Mouse (Mus musculus): ENCODE results near the gene Tepp. TPM values are rescaled to one million over a fixed set of nuclear protein-coding genes. Genes with fewer than 3 reads are reported as not detected.
A peak's percentile ranks its signal among the peaks of the same experiment; 100 is the strongest.

Gene Tepp
- polyA plus RNA-seq, 1 experiment from 2014 or later = 0.27 TPM

- ATAC-seq (ENCODE audit: insufficient number of reproducible peaks, low FRiP score, low TSS enrichment, low read depth) (no peak), DNase-seq (ENCODE audit: low spot score) (no peak)
- no peak overlapping the region for H3K9ac ChIP-seq (ENCODE audit: low read length)
- 83% methylated on average over 3 of the region's 3 CpGs for WGBS
- no peaks in the 10 kb centered on the region for H3K9me3 ChIP-seq (ENCODE audit: control insufficient read depth, low read length)
- H3K36me3 ChIP-seq (ENCODE audit: control insufficient read depth, insufficient read depth, low read length) = peaks cover 11% of the 10 kb centered on the region
- no peak overlapping the region for H3K27ac ChIP-seq (replicated peaks; ENCODE audit: low read depth, low read length)
- no peak overlapping the region for H3K4me2 ChIP-seq (ENCODE audit: low read depth, severe bottlenecking)
- H3K4me1 ChIP-seq (ENCODE audit: control insufficient read depth, insufficient read depth, low read length) = 0 out of 2 replicates have a peak, but pooled peaks cover 5% of the 10 kb centered on the region
- no peaks in the 10 kb centered on the region for H3K27me3 ChIP-seq (ENCODE audit: control insufficient read depth, insufficient read depth, low read length)
- H3K4me3 ChIP-seq (ENCODE audit: low read depth, low read length) = no peak overlapping the region
These were observed 12.8 kb downstream of the Tepp start for GRCm38 (mm10) chr8:95323201-95323600.

GRCm38 (mm10) chr8:95324646-95325045 lies 14.3 kb downstream of the Tepp start:
- Histone ChIP-seq H3K27ac (replicated peaks; ENCODE audit: low read depth, low read length) (no peak overlapping the region), H3K27me3 (ENCODE audit: control insufficient read depth, insufficient read depth, low read length) (no peaks in the 10 kb centered on the region), H3K4me3 (ENCODE audit: low read depth, low read length) (no peak overlapping the region), H3K9me3 (ENCODE audit: control insufficient read depth, low read length) (no peaks in the 10 kb centered on the region), H3K9ac (ENCODE audit: low read length) (no peak overlapping the region), H3K4me1 (ENCODE audit: control insufficient read depth, insufficient read depth, low read length) (0 out of 2 replicates have a peak, but pooled peaks cover 5% of the 10 kb centered on the region), H3K4me2 (ENCODE audit: low read depth, severe bottlenecking) (no peak overlapping the region), H3K36me3 (ENCODE audit: control insufficient read depth, insufficient read depth, low read length) (peaks cover 24% of the 10 kb centered on the region)
- ATAC-seq (ENCODE audit: insufficient number of reproducible peaks, low FRiP score, low TSS enrichment, low read depth) (no peak), DNase-seq (ENCODE audit: low spot score) (no peak)
- WGBS = 80% methylated on average over 5 of the region's 5 CpGs

GRCm38 (mm10) chr8:95326822-95327221 lies 16.5 kb downstream of the Tepp start:
- 87% methylated on average over 5 of the region's 5 CpGs for WGBS
- H3K4me2 ChIP-seq (ENCODE audit: low read depth, severe bottlenecking) = no peak overlapping the region

GRCm38 (mm10) chr8:95327866-95328465 lies 17.6 kb downstream of the Tepp start:
- H3K4me1 ChIP-seq (ENCODE audit: control insufficient read depth, insufficient read depth, low read length) = peaks cover 9% of the 10 kb centered on the region
- H3K9ac ChIP-seq (ENCODE audit: low read length) = no peak overlapping the region
- WGBS = 88% methylated on average over 46 of the region's 46 CpGs
- H3K4me2 ChIP-seq (ENCODE audit: low read depth, severe bottlenecking) = no peak overlapping the region
- ATAC-seq (ENCODE audit: insufficient number of reproducible peaks, low FRiP score, low TSS enrichment, low read depth) (no peak), DNase-seq (ENCODE audit: low spot score) (no peak)
- H3K27me3 ChIP-seq (ENCODE audit: control insufficient read depth, insufficient read depth, low read length) = no peaks in the 10 kb centered on the region
- no peak overlapping the region for H3K4me3 ChIP-seq (ENCODE audit: low read depth, low read length)
- peaks cover 24% of the 10 kb centered on the region for H3K36me3 ChIP-seq (ENCODE audit: control insufficient read depth, insufficient read depth, low read length)
- no peak overlapping the region for H3K27ac ChIP-seq (replicated peaks; ENCODE audit: low read depth, low read length)
- no peaks in the 10 kb centered on the region for H3K9me3 ChIP-seq (ENCODE audit: control insufficient read depth, low read length)

More at GRCm38 (mm10) chr8:95326822-95327221, 16.5 kb downstream of the Tepp start:
- no peak overlapping the region for H3K9ac ChIP-seq (ENCODE audit: low read length)
- no peak for ATAC-seq (ENCODE audit: insufficient number of reproducible peaks, low FRiP score, low TSS enrichment, low read depth)
- H3K27ac ChIP-seq (replicated peaks; ENCODE audit: low read depth, low read length) = no peak overlapping the region
- no peaks in the 10 kb centered on the region for H3K27me3 ChIP-seq (ENCODE audit: control insufficient read depth, insufficient read depth, low read length)
- H3K9me3 ChIP-seq (ENCODE audit: control insufficient read depth, low read length) = no peaks in the 10 kb centered on the region
- no peak overlapping the region for H3K4me3 ChIP-seq (ENCODE audit: low read depth, low read length)
- H3K36me3 ChIP-seq (ENCODE audit: control insufficient read depth, insufficient read depth, low read length) = peaks cover 24% of the 10 kb centered on the region
- DNase-seq (ENCODE audit: low spot score) = no peak
- H3K4me1 ChIP-seq (ENCODE audit: control insufficient read depth, insufficient read depth, low read length) = peaks cover 9% of the 10 kb centered on the region

- Histone ChIP-seq H3K9me3 (ENCODE audit: control insufficient read depth, low read length) (no peaks in the 10 kb centered on the region), H3K4me1 (ENCODE audit: control insufficient read depth, insufficient read depth, low read length) (peaks cover 9% of the 10 kb centered on the region), H3K27ac (replicated peaks; ENCODE audit: low read depth, low read length) (no peak overlapping the region), H3K36me3 (ENCODE audit: control insufficient read depth, insufficient read depth, low read length) (peaks cover 24% of the 10 kb centered on the region), H3K9ac (ENCODE audit: low read length) (no peak overlapping the region; the same call in 1 of the 2 replicates), H3K4me2 (ENCODE audit: low read depth, severe bottlenecking) (peak overlapping the region; percentile 79), H3K27me3 (ENCODE audit: control insufficient read depth, insufficient read depth, low read length) (no peaks in the 10 kb centered on the region), H3K4me3 (ENCODE audit: low read depth, low read length) (peak overlapping the region; percentile 86; the same call in 1 of the 2 replicates)
- ATAC-seq (ENCODE audit: insufficient number of reproducible peaks, low FRiP score, low TSS enrichment, low read depth) = no peak
- WGBS = 97% methylated on average over 1 of the region's 1 CpGs
- DNase-seq (ENCODE audit: low spot score) = no peak
These were observed 20.0 kb downstream of the Tepp start for GRCm38 (mm10) chr8:95330367-95330766.

- H3K36me3 ChIP-seq (ENCODE audit: control insufficient read depth, insufficient read depth, low read length) = peaks cover 22% of the 10 kb centered on the region
- peaks cover 9% of the 10 kb centered on the region for H3K4me1 ChIP-seq (ENCODE audit: control insufficient read depth, insufficient read depth, low read length)
- H3K27me3 ChIP-seq (ENCODE audit: control insufficient read depth, insufficient read depth, low read length) = no peaks in the 10 kb centered on the region
- H3K4me3 ChIP-seq (ENCODE audit: low read depth, low read length) = peak overlapping the region; percentile 86
- WGBS = under 1% methylated on average over 38 of the region's 38 CpGs
- H3K9me3 ChIP-seq (ENCODE audit: control insufficient read depth, low read length) = no peaks in the 10 kb centered on the region
- peak overlapping the region; percentile 89 for H3K9ac ChIP-seq (ENCODE audit: low read length)
- H3K27ac ChIP-seq (replicated peaks; ENCODE audit: low read depth, low read length) = peak overlapping the region; percentile 90
- DNase-seq (ENCODE audit: low spot score) (no peak), ATAC-seq (ENCODE audit: insufficient number of reproducible peaks, low FRiP score, low TSS enrichment, low read depth) (peak; percentile 62)
- H3K4me2 ChIP-seq (ENCODE audit: low read depth, severe bottlenecking) = peak overlapping the region; percentile 79
These were observed 20.9 kb downstream of the Tepp start for GRCm38 (mm10) chr8:95331156-95331719.

- peak within 1 kb of the TSS; percentile 79 for H3K4me2 ChIP-seq (ENCODE audit: low read depth, severe bottlenecking)
These were observed 21.5 kb downstream of the Tepp start, which contains the start of the genes Zfp319 and Usb1 for GRCm38 (mm10) chr8:95331720-95332436. Zfp319 (minus strand) TSS chr8:95331950. Usb1 (plus strand) TSS chr8:95332284.

GRCm38 (mm10) chr8:95332437-95333199 lies 22.3 kb downstream of the Tepp start:
- Histone ChIP-seq H3K9ac (ENCODE audit: low read length) (peak overlapping the region; percentile 8; the same call in 1 of the 2 replicates), H3K4me3 (ENCODE audit: low read depth, low read length) (peak overlapping the region; percentile 86), H3K4me2 (ENCODE audit: low read depth, severe bottlenecking) (peak overlapping the region; percentile 79; the same call in 1 of the 2 replicates), H3K27me3 (ENCODE audit: control insufficient read depth, insufficient read depth, low read length) (no peaks in the 10 kb centered on the region), H3K36me3 (ENCODE audit: control insufficient read depth, insufficient read depth, low read length) (peaks cover 20% of the 10 kb centered on the region), H3K9me3 (ENCODE audit: control insufficient read depth, low read length) (no peaks in the 10 kb centered on the region), H3K4me1 (ENCODE audit: control insufficient read depth, insufficient read depth, low read length) (peaks cover 9% of the 10 kb centered on the region), H3K27ac (replicated peaks; ENCODE audit: low read depth, low read length) (peak overlapping the region; percentile 90)
- WGBS = 32% methylated on average over 21 of the region's 21 CpGs
- DNase-seq (ENCODE audit: low spot score) = no peak
- peak; percentile 29; the same call in 1 of the 2 replicates for ATAC-seq (ENCODE audit: insufficient number of reproducible peaks, low FRiP score, low TSS enrichment, low read depth)

More at GRCm38 (mm10) chr8:95331720-95332436, 21.5 kb downstream of the Tepp start, which contains the start of the genes Zfp319 and Usb1:
- Histone ChIP-seq H3K36me3 (ENCODE audit: control insufficient read depth, insufficient read depth, low read length) (peaks cover 22% of the 10 kb centered on the region), H3K27ac (replicated peaks; ENCODE audit: low read depth, low read length) (peak within 1 kb of the TSS; percentile 90), H3K27me3 (ENCODE audit: control insufficient read depth, insufficient read depth, low read length) (no peaks in the 10 kb centered on the region), H3K9ac (ENCODE audit: low read length) (peak within 1 kb of the TSS; percentile 89), H3K4me3 (ENCODE audit: low read depth, low read length) (peak within 1 kb of the TSS; percentile 86), H3K9me3 (ENCODE audit: control insufficient read depth, low read length) (no peaks in the 10 kb centered on the region), H3K4me1 (ENCODE audit: control insufficient read depth, insufficient read depth, low read length) (peaks cover 9% of the 10 kb centered on the region)
- under 1% methylated on average over 67 of the region's 80 CpGs for WGBS
- ATAC-seq (ENCODE audit: insufficient number of reproducible peaks, low FRiP score, low TSS enrichment, low read depth) (peak; percentile 94), DNase-seq (ENCODE audit: low spot score) (peak; percentile 97)
